Mouse (Mus musculus) heart, postnatal 0 days (tissue): ENCODE measurements around the gene Krt15.

Source experiments
- CTCF ChIP-seq: IDR thresholded peaks from 2 replicates; pipeline ENCODE4 v1.5.1; 2016; ENCODE audit warnings: antibody characterized with exemption, control low read depth, low read depth
- EP300 ChIP-seq: IDR thresholded peaks from 2 replicates; pipeline ENCODE4 v1.6.1; 2016; ENCODE audit warnings: antibody characterized with exemption, low read depth

GRCm38 (mm10) chr11:100136559-100136958 is 831 bp upstream of the Krt15 start:
- no peak for TF ChIP-seq EP300
- TF ChIP-seq CTCF, result no peak
